Mouse (Mus musculus) midbrain, embryonic 14.5 days (tissue): ENCODE measurements at regions not wholly inside any gene's neighbourhood (a gene's known extent, or its start where the extent isn't known, plus 50 kb on each side); places are given as distances from the start of the nearest gene placed in this dataset.

Experiments
- ATAC-seq: fragments of 200-750 bp; cut with Nextera tagmentation; 2 replicates; pipeline ENCODE4 v1.8.0; 2017; ENCODE audit warnings: moderate number of reproducible peaks, moderate library complexity; ENCODE audit not compliant: low FRiP score, low TSS enrichment
- DNase-seq: peaks from one replicate; pipeline ENCODE4 v3.0.0-alpha.2; 2015
- H3K27ac ChIP-seq: fragments of 300-500 bp; sonication (generic); replicated peaks from 2 replicates; pipeline ENCODE4 v1.5.1; 2014; ENCODE audit warnings: mild to moderate bottlenecking, low read depth, low read length, moderate library complexity
- H3K27me3 ChIP-seq: fragments of 300-500 bp; sonication (generic); 2 replicates; pipeline ENCODE4 v1.6.1; 2014; ENCODE audit warnings: low read length, control low read depth, mixed read lengths; ENCODE audit not compliant: control insufficient read depth, insufficient read depth
- H3K36me3 ChIP-seq: fragments of 300-500 bp; sonication (generic); 2 replicates; pipeline ENCODE4 v1.6.1; 2014; ENCODE audit warnings: low read length, control low read depth; ENCODE audit not compliant: control insufficient read depth, insufficient read depth
- H3K4me1 ChIP-seq: fragments of 300-500 bp; sonication (generic); 2 replicates; pipeline ENCODE4 v1.6.1; 2014; ENCODE audit warnings: mild to moderate bottlenecking, antibody characterized with exemption, low read length, control low read depth; ENCODE audit not compliant: control insufficient read depth, insufficient read depth
- H3K4me2 ChIP-seq: fragments of 300-500 bp; sonication (generic); 2 replicates; pipeline ENCODE4 v1.6.1; 2014; ENCODE audit warnings: mild to moderate bottlenecking, low read length, moderate library complexity
- H3K4me3 ChIP-seq: fragments of 300-500 bp; sonication (generic); replicated peaks from 2 replicates; pipeline ENCODE4 v1.5.1; 2014; ENCODE audit warnings: low read depth, low read length
- H3K9ac ChIP-seq: fragments of 300-500 bp; sonication (generic); replicated peaks from 2 replicates; pipeline ENCODE4 v1.6.1; 2014; ENCODE audit warnings: mild to moderate bottlenecking, low read length, moderate library complexity
- H3K9me3 ChIP-seq: fragments of 300-500 bp; sonication (generic); 2 replicates; pipeline ENCODE4 v1.6.1; 2016; ENCODE audit warnings: low read length, control low read depth, mixed read lengths; ENCODE audit not compliant: control insufficient read depth
- WGBS: fragments of 180-500 bp; shearing (Covaris S2); extraction: QIAGEN DNeasy Blood & Tissue Kit; methylation state at CpG from one replicate; pipeline ENCODE4 v1.1.7; 2014; 5-methylcytosine and 5-hydroxymethylcytosine counted together

GRCm38 (mm10) chr8:34574009-34574408 is 462.5 kb upstream of the Gm10131 start:
- no peak for ATAC-seq
- Histone ChIP-seq H3K9me3 (no peaks in the 10 kb centered on the region), H3K27me3 (no peaks in the 10 kb centered on the region), H3K27ac (no peak overlapping the region), H3K4me1 (no peaks in the 10 kb centered on the region), H3K36me3 (no peaks in the 10 kb centered on the region), H3K4me3 (no peak overlapping the region), H3K4me2 (no peak overlapping the region), H3K9ac (no peak overlapping the region)
- DNase-seq = peak; percentile 7
- 56% methylated on average over 3 of the region's 3 CpGs for WGBS

- Histone ChIP-seq H3K9me3 (no peaks in the 10 kb centered on the region), H3K36me3 (no peaks in the 10 kb centered on the region), H3K27ac (no peak overlapping the region), H3K27me3 (no peaks in the 10 kb centered on the region), H3K4me3 (no peak overlapping the region), H3K4me2 (no peak overlapping the region), H3K4me1 (no peaks in the 10 kb centered on the region), H3K9ac (no peak overlapping the region)
- ATAC-seq (no peak), DNase-seq (no peak)
- 84% methylated on average over 9 of the region's 9 CpGs for WGBS
Measured at GRCm38 (mm10) chr8:34573007-34573881, 461.7 kb upstream of the Gm10131 start.

- DNase-seq (no peak), ATAC-seq (no peak)
- Histone ChIP-seq H3K4me1 (no peaks in the 10 kb centered on the region), H3K4me2 (no peak overlapping the region), H3K9me3 (no peaks in the 10 kb centered on the region), H3K9ac (no peak overlapping the region), H3K4me3 (no peak overlapping the region), H3K27ac (no peak overlapping the region), H3K36me3 (no peaks in the 10 kb centered on the region), H3K27me3 (no peaks in the 10 kb centered on the region)
- 94% methylated on average over 1 of the region's 1 CpGs for WGBS
Measured at GRCm38 (mm10) chr8:34571736-34572135, 460.2 kb upstream of the Gm10131 start.

- no peaks in the 10 kb centered on the region for H3K4me1 ChIP-seq
- no peak overlapping the region for H3K4me3 ChIP-seq
- DNase-seq (no peak), ATAC-seq (no peak)
- H3K4me2 ChIP-seq = no peak overlapping the region
- WGBS = 45% methylated on average over 8 of the region's 8 CpGs
- no peak overlapping the region for H3K9ac ChIP-seq
- no peak overlapping the region for H3K27ac ChIP-seq
- H3K27me3 ChIP-seq = no peaks in the 10 kb centered on the region
- no peaks in the 10 kb centered on the region for H3K36me3 ChIP-seq
- H3K9me3 ChIP-seq = no peaks in the 10 kb centered on the region
Measured at GRCm38 (mm10) chr8:34562278-34562677, 450.7 kb upstream of the Gm10131 start.

- no peaks in the 10 kb centered on the region for H3K27me3 ChIP-seq
- no peak overlapping the region for H3K4me2 ChIP-seq
- DNase-seq = no peak
- H3K36me3 ChIP-seq = no peaks in the 10 kb centered on the region
- H3K27ac ChIP-seq = no peak overlapping the region
- 0 out of 2 replicates have a peak, but pooled peaks cover 3% of the 10 kb centered on the region for H3K4me1 ChIP-seq
- no peak for ATAC-seq
- H3K9ac ChIP-seq = no peak overlapping the region
- no peaks in the 10 kb centered on the region for H3K9me3 ChIP-seq
- 75% methylated on average over 5 of the region's 5 CpGs for WGBS
- H3K4me3 ChIP-seq = no peak overlapping the region
Measured at GRCm38 (mm10) chr8:34549786-34550185, 438.2 kb upstream of the Gm10131 start.

GRCm38 (mm10) chr8:34546815-34547214 is 435.3 kb upstream of the Gm10131 start:
- ATAC-seq (no peak), DNase-seq (no peak)
- Histone ChIP-seq H3K9me3 (no peaks in the 10 kb centered on the region), H3K27me3 (no peaks in the 10 kb centered on the region), H3K4me2 (peak overlapping the region; percentile 30), H3K36me3 (no peaks in the 10 kb centered on the region), H3K4me3 (no peak overlapping the region), H3K9ac (no peak overlapping the region), H3K27ac (no peak overlapping the region), H3K4me1 (0 out of 2 replicates have a peak, but pooled peaks cover 3% of the 10 kb centered on the region)
- WGBS = 19% methylated on average over 11 of the region's 11 CpGs

- ATAC-seq (no peak), DNase-seq (no peak)
Measured at GRCm38 (mm10) chr8:34542361-34543038, 431.0 kb upstream of the Gm10131 start.

GRCm38 (mm10) chr8:34539232-34539631 is 427.7 kb upstream of the Gm10131 start:
- ATAC-seq = no peak
- 71% methylated on average over 4 of the region's 4 CpGs for WGBS
- no peak overlapping the region for H3K27ac ChIP-seq

More at GRCm38 (mm10) chr8:34542361-34543038, 431.0 kb upstream of the Gm10131 start:
- Histone ChIP-seq H3K4me2 (no peak overlapping the region), H3K9me3 (no peaks in the 10 kb centered on the region), H3K4me1 (0 out of 2 replicates have a peak, but pooled peaks cover 3% of the 10 kb centered on the region), H3K27ac (no peak overlapping the region), H3K27me3 (no peaks in the 10 kb centered on the region), H3K36me3 (no peaks in the 10 kb centered on the region), H3K9ac (no peak overlapping the region), H3K4me3 (no peak overlapping the region)
- 62% methylated on average over 3 of the region's 3 CpGs for WGBS

More at GRCm38 (mm10) chr8:34539232-34539631, 427.7 kb upstream of the Gm10131 start:
- Histone ChIP-seq H3K36me3 (no peaks in the 10 kb centered on the region), H3K9me3 (no peaks in the 10 kb centered on the region), H3K4me2 (no peak overlapping the region), H3K4me3 (no peak overlapping the region), H3K27me3 (no peaks in the 10 kb centered on the region), H3K9ac (no peak overlapping the region), H3K4me1 (no peaks in the 10 kb centered on the region)
- no peak for DNase-seq
